13 mouse cellular contexts compared by ENCODE assay signal in the genomic region with DNA sequence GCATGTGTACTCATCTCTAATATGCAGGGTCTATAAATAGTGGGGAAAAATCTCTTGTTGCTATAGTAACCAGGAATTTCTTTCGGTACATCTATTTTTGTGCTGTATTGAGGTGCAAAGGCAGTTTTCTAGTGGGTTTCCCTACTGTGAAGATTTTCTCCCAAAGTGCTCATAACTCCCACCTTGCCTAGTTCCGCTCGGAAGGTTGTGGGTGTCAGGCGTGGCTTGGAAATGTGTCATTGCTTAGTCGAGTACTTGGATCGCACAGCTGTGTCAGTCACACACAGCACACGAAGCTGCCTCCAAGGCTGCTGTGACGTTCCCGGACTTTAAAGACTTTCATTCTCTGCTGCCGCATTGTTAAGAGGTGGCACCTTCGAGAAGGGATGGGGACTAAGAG.
DNase-seq lines count a peak whose midpoint lies in the region; ATAC-seq and TF ChIP-seq lines count a peak whose summit lies in the region.
"Had no signal": no experiment of that assay in that cellular context is flagged by ENCODE, and none has a peak within 500 bp of the region (broad histone marks: within the 10 kb centered on the region; RNA-seq: fewer than 3 reads in every experiment).

No protein-coding gene starts in this region.

- 73% methylated on average over 11 of the region's 11 CpGs for WGBS in kidney, embryonic 15.5 days

- no peak for TF ChIP-seq CTCF in cortical plate, adult 2 months (IDR thresholded peaks at IDR 0.05; ENCODE audit: extremely low read depth, insufficient read depth, low read length)

- no peak overlapping the region for H3K4me2 ChIP-seq in kidney, embryonic 15.5 days
- H3K4me2 ChIP-seq: neural tube, embryonic 12.5 days had no signal

- peaks cover 8% of the 10 kb centered on the region for H3K4me1 ChIP-seq in cortical plate, adult 2 months (ENCODE audit: control insufficient read depth, insufficient read depth, low read length)
- no peaks in the 10 kb centered on the region for H3K4me1 ChIP-seq in kidney, embryonic 15.5 days
- H3K4me1 ChIP-seq: neural tube, embryonic 12.5 days had no signal

- peak; percentile 65 for TF ChIP-seq POLR2A in cortical plate, adult 2 months (IDR thresholded peaks at IDR 0.05; ENCODE audit: extremely low read depth, insufficient read depth, low read length)

- ATAC-seq in kidney, embryonic 15.5 days (replicated peaks; ENCODE audit: low FRiP score) = no peak

- peak overlapping the region; percentile 48 for H3K27ac ChIP-seq in cortical plate, adult 2 months (ENCODE audit: insufficient read depth, low read length)
- no peak overlapping the region for H3K27ac ChIP-seq in kidney, embryonic 15.5 days
- H3K27ac ChIP-seq: gastrocnemius, adult 2 months; neural tube, embryonic 12.5 days had no signal

- H3K27me3 ChIP-seq in kidney, embryonic 15.5 days = no peaks in the 10 kb centered on the region
- H3K27me3 ChIP-seq: neural tube, embryonic 12.5 days had no signal

- H3K36me3 ChIP-seq in kidney, embryonic 15.5 days = no peaks in the 10 kb centered on the region
- H3K36me3 ChIP-seq: neural tube, embryonic 12.5 days had no signal

- DNase-seq in heart, adult 11 months = peak; percentile 52
- no peak for DNase-seq in heart, adult 18-20 months
- DNase-seq in layer of hippocampus, postnatal 36 days = peak; percentile 40 to 46
- DNase-seq in right cerebral cortex, adult 2 months (ENCODE audit: low spot score in 2 of 2) = peak; percentile 82
- no peak for DNase-seq in gastrocnemius, postnatal 14 days
- DNase-seq in retina, embryonic 14.5 days (ENCODE audit: low spot score) = no peak
- DNase-seq: B cell, adult 2 months; gastrocnemius, adult 2 months; kidney, adult 9 months; liver had no signal

- H3K9ac ChIP-seq in kidney, embryonic 15.5 days = no peak overlapping the region
- H3K9ac ChIP-seq: neural tube, embryonic 12.5 days had no signal

- H3K4me3 ChIP-seq in cortical plate, adult 2 months (ENCODE audit: insufficient read depth, low read length) = no peak overlapping the region
- no peak overlapping the region for H3K4me3 ChIP-seq in kidney, embryonic 15.5 days (replicated peaks)
- H3K4me3 ChIP-seq: gastrocnemius, adult 2 months; neural tube, embryonic 12.5 days had no signal

- H3K9me3 ChIP-seq in kidney, embryonic 15.5 days (replicated peaks) = no peaks in the 10 kb centered on the region
- H3K9me3 ChIP-seq: neural tube, embryonic 12.5 days had no signal

- intact Hi-C loops in gastrocnemius, postnatal 14 days (cut with DNase I; ENCODE audit: low total_unique reads) = no loop called here

Comparison
In these comparisons a context has a peak if more than half of its experiments do, and no peak if none do; other contexts are left out.
1. DNase-seq: peak in heart, adult 11 months (single experiment), layer of hippocampus, postnatal 36 days (2 of 2) and right cerebral cortex, adult 2 months (2 of 2); none in heart, adult 18-20 months (0 of 2), gastrocnemius, postnatal 14 days (single experiment) and retina, embryonic 14.5 days (single experiment).